Mouse (Mus musculus) neural tube, embryonic 11.5 days (tissue): ENCODE results near the gene Pla2g16. TPM values are rescaled to one million over a fixed set of nuclear protein-coding genes. Genes with fewer than 3 reads are reported as not detected.

Source experiments
- ATAC-seq: fragments of 200-750 bp; cut with Nextera tagmentation; 2 replicates; pipeline ENCODE4 v1.8.0; 2017; ENCODE audit warnings: moderate number of reproducible peaks, mild to moderate bottlenecking, moderate TSS enrichment, moderate library complexity; ENCODE audit not compliant: insufficient read depth, low FRiP score, low TSS enrichment
- DNase-seq: peaks from one replicate; pipeline ENCODE4 v3.0.0-alpha.2; 2015; ENCODE audit warnings: low spot score
- H3K27ac ChIP-seq: fragments of 300-500 bp; sonication (generic); 2 replicates; pipeline ENCODE4 v1.5.1; 2014; ENCODE audit warnings: low read depth, mild to moderate bottlenecking, low read length
- H3K27me3 ChIP-seq: fragments of 300-500 bp; sonication (generic); 2 replicates; pipeline ENCODE4 v1.6.1; 2014; ENCODE audit warnings: mild to moderate bottlenecking, low read length, mixed read lengths; ENCODE audit not compliant: control insufficient read depth, insufficient read depth
- H3K36me3 ChIP-seq: fragments of 300-500 bp; sonication (generic); 2 replicates; pipeline ENCODE4 v1.6.1; 2014; ENCODE audit warnings: mild to moderate bottlenecking, low read length, moderate library complexity, mixed read lengths; ENCODE audit not compliant: control insufficient read depth, insufficient read depth
- H3K4me1 ChIP-seq: fragments of 300-500 bp; sonication (generic); 2 replicates; pipeline ENCODE4 v1.6.1; 2014; ENCODE audit warnings: low read length, mixed read lengths; ENCODE audit not compliant: control insufficient read depth, insufficient read depth
- H3K4me2 ChIP-seq: fragments of 300-500 bp; sonication (generic); 2 replicates; pipeline ENCODE4 v1.6.1; 2014; ENCODE audit warnings: low read depth, mild to moderate bottlenecking, moderate library complexity
- H3K4me3 ChIP-seq: fragments of 300-500 bp; sonication (generic); 2 replicates; pipeline ENCODE4 v1.5.1; 2014; ENCODE audit warnings: low read depth, low read length
- H3K9ac ChIP-seq: fragments of 300-500 bp; sonication (generic); 2 replicates; pipeline ENCODE4 v1.6.1; 2014; ENCODE audit warnings: mild to moderate bottlenecking, low read length
- H3K9me3 ChIP-seq: fragments of 300-500 bp; sonication (generic); 2 replicates; pipeline ENCODE4 v1.6.1; 2016; ENCODE audit warnings: low read length; ENCODE audit not compliant: control insufficient read depth
- WGBS: fragments of 180-500 bp; shearing (Covaris S2); extraction: QIAGEN DNeasy Blood & Tissue Kit; methylation state at CpG from one replicate; pipeline ENCODE4 v1.1.7; 2014; 5-methylcytosine and 5-hydroxymethylcytosine counted together
- polyA plus RNA-seq: library from polyadenylated mRNA; unstranded; fragments of >200 nt; fragmentation: Nextera tagmentation; extraction: Ambion mirVana; gene quantifications from 2 replicates; pipeline ENCODE4 v1.2.1, GENCODE M21; 2014

The Pla2g16 gene
- polyA plus RNA-seq, 1 experiment from 2014 or later = 5.0 TPM

- H3K36me3 ChIP-seq = no peaks in the 10 kb centered on the region
- H3K9me3 ChIP-seq = no peaks in the 10 kb centered on the region
- peak; percentile 46 for DNase-seq
- H3K4me1 ChIP-seq = no peaks in the 10 kb centered on the region
- peak within 1 kb of the TSS; percentile 75 for H3K4me2 ChIP-seq
- ATAC-seq = peak; percentile 23; the same call in 1 of the 2 replicates
- H3K27me3 ChIP-seq = peaks cover 14% of the 10 kb centered on the region; the same call in 1 of the 2 replicates
- WGBS = 3% methylated on average over 54 of the region's 54 CpGs
- H3K27ac ChIP-seq = no peak within 1 kb of the TSS
- H3K4me3 ChIP-seq = peak within 1 kb of the TSS; percentile 27
- H3K9ac ChIP-seq = no peak within 1 kb of the TSS
Measured at GRCm38 (mm10) chr19:7611942-7612757, 54.9 kb downstream of the Pla2g16 start, which contains the start of gene Hrasls5. Gene Hrasls5, plus strand, starts transcription at chr19:7612541.

DNA sequence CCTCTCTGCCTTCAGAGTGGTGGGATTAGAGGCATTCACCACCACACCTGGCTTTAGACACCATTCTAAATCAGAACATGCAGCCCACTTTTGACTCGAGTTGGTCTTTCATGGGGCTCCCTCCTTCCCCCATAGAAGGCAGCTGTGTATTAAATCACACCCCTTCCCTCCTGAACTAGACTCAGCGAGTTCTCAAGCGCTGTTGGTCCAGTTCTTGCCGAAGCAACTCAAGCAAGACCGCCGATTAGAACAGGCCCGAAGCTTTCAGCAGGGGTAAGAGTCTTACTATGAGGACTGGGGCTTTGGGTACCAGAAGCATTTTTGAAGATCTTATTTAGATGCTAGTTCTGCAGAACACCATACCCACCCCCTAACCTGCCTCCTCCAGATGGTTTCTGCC is 55.9 kb downstream of the Pla2g16 start:
- Histone ChIP-seq H3K36me3 (no peaks in the 10 kb centered on the region), H3K9ac (no peak overlapping the region), H3K4me2 (no peak overlapping the region), H3K4me3 (no peak overlapping the region), H3K27me3 (peaks cover 14% of the 10 kb centered on the region; the same call in 1 of the 2 replicates), H3K4me1 (no peaks in the 10 kb centered on the region), H3K9me3 (no peaks in the 10 kb centered on the region), H3K27ac (no peak overlapping the region)
- no peak for DNase-seq
- WGBS = 84% methylated on average over 7 of the region's 7 CpGs
- no peak for ATAC-seq

GRCm38 (mm10) chr19:7616231-7616930 is 59.1 kb downstream of the Pla2g16 start:
- Histone ChIP-seq H3K4me3 (no peak overlapping the region), H3K27me3 (peaks cover 14% of the 10 kb centered on the region; the same call in 1 of the 2 replicates), H3K9ac (no peak overlapping the region)

DNA sequence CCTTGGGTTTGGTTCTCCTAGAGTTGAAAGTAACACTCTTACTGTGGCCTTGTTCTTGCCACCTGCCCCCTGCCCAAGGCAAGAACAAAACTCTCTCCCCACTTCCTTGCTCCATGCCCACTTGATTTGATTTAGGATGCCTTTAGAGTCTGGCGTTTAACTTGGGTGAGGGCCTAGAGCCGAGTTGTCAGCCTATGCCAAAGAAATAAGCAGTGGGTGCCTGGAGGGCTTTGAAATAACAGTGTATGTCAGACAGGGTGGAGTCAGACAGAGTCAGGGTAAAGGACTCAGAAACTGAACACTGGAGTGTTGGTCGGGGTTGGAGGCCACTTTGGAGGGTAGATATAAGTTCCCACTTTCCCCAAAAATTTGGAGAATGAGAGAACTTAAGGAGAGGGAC is 59.8 kb downstream of the Pla2g16 start:
- Histone ChIP-seq H3K4me3 (no peak overlapping the region), H3K36me3 (no peaks in the 10 kb centered on the region), H3K4me2 (no peak overlapping the region), H3K27me3 (peaks cover 8% of the 10 kb centered on the region; the same call in 1 of the 2 replicates), H3K9me3 (no peaks in the 10 kb centered on the region), H3K4me1 (no peaks in the 10 kb centered on the region), H3K9ac (no peak overlapping the region), H3K27ac (no peak overlapping the region)
- ATAC-seq (no peak), DNase-seq (no peak)
- WGBS = 56% methylated on average over 3 of the region's 3 CpGs

More at GRCm38 (mm10) chr19:7616231-7616930, 59.1 kb downstream of the Pla2g16 start:
- ATAC-seq (no peak), DNase-seq (no peak)
- no peak overlapping the region for H3K27ac ChIP-seq
- H3K4me2 ChIP-seq = no peak overlapping the region
- 85% methylated on average over 5 of the region's 5 CpGs for WGBS
- no peaks in the 10 kb centered on the region for H3K9me3 ChIP-seq
- H3K4me1 ChIP-seq = no peaks in the 10 kb centered on the region
- H3K36me3 ChIP-seq = no peaks in the 10 kb centered on the region

DNA sequence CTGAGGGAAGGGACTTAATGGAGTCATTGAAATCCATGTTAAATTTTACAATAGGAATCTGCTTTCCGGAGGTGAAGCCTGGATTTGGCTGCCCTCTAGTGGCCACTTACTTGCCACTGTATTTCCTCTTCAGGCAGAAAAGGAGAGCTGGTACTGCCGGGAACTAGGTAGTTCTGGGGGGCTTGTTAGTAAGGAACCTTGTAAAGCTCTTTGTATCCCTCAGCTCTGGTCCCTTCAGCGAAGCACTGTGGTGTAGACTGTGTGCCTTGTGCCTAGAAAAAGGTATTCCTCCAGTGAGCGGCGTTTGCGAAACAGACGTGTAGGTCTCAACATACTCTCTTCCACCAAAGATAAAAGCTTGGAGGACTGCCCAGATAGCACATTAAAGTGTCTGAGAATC is 60.4 kb downstream of the Pla2g16 start:
- Histone ChIP-seq H3K4me2 (no peak overlapping the region), H3K9ac (no peak overlapping the region), H3K36me3 (no peaks in the 10 kb centered on the region), H3K4me3 (no peak overlapping the region), H3K9me3 (no peaks in the 10 kb centered on the region), H3K4me1 (no peaks in the 10 kb centered on the region), H3K27ac (no peak overlapping the region), H3K27me3 (peaks cover 3% of the 10 kb centered on the region; the same call in 1 of the 2 replicates)
- ATAC-seq (no peak), DNase-seq (peak; percentile 73)
- 47% methylated on average over 7 of the region's 7 CpGs for WGBS

- H3K9me3 ChIP-seq = no peaks in the 10 kb centered on the region
- DNase-seq (no peak), ATAC-seq (no peak)
- H3K36me3 ChIP-seq = no peaks in the 10 kb centered on the region
- no peaks in the 10 kb centered on the region for H3K4me1 ChIP-seq
- no peak overlapping the region for H3K9ac ChIP-seq
- H3K27ac ChIP-seq = no peak overlapping the region
- H3K4me3 ChIP-seq = no peak overlapping the region
- no peak overlapping the region for H3K4me2 ChIP-seq
- H3K27me3 ChIP-seq = no peaks in the 10 kb centered on the region
Measured at GRCm38 (mm10) chr19:7633021-7633420, 75.8 kb downstream of the Pla2g16 start.

GRCm38 (mm10) chr19:7633786-7634185 is 76.5 kb downstream of the Pla2g16 start:
- no peak overlapping the region for H3K4me2 ChIP-seq
- ATAC-seq (no peak), DNase-seq (no peak)
- 72% methylated on average over 1 of the region's 1 CpGs for WGBS
- no peaks in the 10 kb centered on the region for H3K27me3 ChIP-seq
- H3K9ac ChIP-seq = no peak overlapping the region
- no peaks in the 10 kb centered on the region for H3K4me1 ChIP-seq
- H3K4me3 ChIP-seq = no peak overlapping the region
- no peak overlapping the region for H3K27ac ChIP-seq
- no peaks in the 10 kb centered on the region for H3K9me3 ChIP-seq
- H3K36me3 ChIP-seq = no peaks in the 10 kb centered on the region
